Mouse (Mus musculus): Measurements from ENCODE around the gene Mrgpra2a. TPM values are rescaled to one million over a fixed set of nuclear protein-coding genes. Genes with fewer than 3 reads are reported as not detected.
"Not testable (repeated sequence)": the region's sequence is repeated elsewhere in the genome, so short reads cannot be mapped to it uniquely, and the experiment has no call there.

Mrgpra2a gene
- total RNA-seq (2021): not detected

DNA sequence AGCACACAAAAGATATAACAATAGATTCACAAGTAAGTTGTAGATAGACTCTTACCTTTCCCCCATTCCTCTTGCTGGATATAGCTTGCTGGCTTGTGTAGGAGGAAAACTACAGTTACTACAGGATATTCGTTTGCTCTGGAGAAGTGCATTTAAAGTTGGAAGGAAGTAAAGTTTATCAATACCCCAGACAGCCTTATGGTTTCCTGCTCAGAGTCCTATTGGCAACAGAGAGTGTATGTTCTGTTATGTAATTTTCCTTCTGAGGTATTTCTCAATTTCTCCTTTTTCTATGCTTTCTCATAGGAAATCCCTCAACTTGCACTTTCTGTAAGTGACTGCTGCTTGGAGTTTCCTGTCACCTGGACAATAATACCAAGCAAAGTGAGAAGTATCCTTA, at the start of gene Mrgpra2a:
Gene Mrgpra2a, minus strand, starts transcription at position 125 of the 400 bp plus-strand sequence.
- DNase-seq; intact Hi-C loops (cut with DNase I): not testable (repeated sequence)

DNA sequence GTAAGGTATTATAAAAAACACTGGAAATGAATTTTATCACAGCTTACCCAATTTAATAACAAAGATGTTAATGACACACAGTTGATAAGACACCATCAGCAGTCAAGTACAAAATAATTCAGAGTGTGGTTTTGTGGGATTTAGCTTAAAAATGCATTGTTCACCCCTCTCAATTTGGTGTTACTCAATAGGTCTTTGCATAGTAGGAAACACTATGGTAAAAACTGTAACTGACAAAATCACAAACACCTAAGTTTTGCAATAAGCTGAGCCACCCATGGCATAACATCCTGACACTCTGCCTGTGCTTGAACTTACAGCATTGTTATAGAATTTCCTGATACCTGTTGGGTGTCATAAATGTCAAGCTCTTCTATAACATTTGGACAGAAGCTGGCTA, 39.3 kb upstream of the Mrgpra2a start:
- DNase-seq; intact Hi-C loops (cut with DNase I): not testable (repeated sequence)

DNA sequence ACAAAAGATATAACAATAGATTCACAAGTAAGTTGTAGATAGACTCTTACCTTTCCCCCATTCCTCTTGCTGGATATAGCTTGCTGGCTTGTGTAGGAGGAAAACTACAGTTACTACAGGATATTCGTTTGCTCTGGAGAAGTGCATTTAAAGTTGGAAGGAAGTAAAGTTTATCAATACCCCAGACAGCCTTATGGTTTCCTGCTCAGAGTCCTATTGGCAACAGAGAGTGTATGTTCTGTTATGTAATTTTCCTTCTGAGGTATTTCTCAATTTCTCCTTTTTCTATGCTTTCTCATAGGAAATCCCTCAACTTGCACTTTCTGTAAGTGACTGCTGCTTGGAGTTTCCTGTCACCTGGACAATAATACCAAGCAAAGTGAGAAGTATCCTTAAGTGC, 37.5 kb upstream of the Mrgpra2a start:
- intact Hi-C loops (cut with DNase I): not testable (repeated sequence)

DNA sequence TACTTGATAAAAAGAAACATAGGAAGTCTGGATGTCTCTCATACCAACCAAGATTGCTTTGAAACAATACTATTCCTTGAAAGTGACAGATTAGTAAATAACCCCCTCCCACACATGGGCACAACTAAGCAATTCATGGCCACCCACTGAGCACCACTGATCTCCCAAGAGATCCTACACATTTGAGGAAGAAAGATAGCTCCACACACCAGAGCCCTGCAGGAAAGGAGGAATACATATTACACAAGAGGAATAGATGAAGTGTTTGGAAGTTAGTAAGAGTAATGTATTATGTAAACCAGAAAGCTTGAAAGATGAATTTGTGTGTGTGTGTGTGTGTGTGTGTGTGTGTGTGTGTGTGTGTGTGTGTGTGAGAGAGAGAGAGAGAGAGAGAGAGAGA, 31.2 kb upstream of the Mrgpra2a start:
- DNase-seq; intact Hi-C loops (cut with DNase I): not testable (repeated sequence)

More for the DNA sequence above, 37.5 kb upstream of the Mrgpra2a start:
- DNase-seq: not testable (repeated sequence)

DNA sequence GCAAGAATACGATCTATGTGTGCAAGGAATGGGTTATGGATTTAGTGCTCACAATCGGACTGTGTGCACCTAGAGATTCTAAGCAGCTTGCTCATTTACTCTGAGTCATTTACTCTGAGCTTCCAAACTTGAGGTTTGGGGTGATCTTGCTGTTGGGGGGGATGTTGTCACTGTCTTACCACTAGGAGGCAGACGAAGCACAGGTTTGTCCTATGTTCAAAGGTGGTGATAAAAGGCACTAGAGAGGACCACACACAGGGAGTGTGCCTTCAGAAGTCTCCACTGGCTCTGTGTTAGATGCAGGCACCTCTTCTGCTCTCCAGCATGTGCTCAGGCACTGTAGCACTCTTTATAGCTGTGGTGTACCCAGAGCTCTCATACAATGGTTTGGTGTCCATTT, 22.0 kb upstream of the Mrgpra2a start:
- intact Hi-C loops (cut with DNase I); DNase-seq: not testable (repeated sequence)

DNA sequence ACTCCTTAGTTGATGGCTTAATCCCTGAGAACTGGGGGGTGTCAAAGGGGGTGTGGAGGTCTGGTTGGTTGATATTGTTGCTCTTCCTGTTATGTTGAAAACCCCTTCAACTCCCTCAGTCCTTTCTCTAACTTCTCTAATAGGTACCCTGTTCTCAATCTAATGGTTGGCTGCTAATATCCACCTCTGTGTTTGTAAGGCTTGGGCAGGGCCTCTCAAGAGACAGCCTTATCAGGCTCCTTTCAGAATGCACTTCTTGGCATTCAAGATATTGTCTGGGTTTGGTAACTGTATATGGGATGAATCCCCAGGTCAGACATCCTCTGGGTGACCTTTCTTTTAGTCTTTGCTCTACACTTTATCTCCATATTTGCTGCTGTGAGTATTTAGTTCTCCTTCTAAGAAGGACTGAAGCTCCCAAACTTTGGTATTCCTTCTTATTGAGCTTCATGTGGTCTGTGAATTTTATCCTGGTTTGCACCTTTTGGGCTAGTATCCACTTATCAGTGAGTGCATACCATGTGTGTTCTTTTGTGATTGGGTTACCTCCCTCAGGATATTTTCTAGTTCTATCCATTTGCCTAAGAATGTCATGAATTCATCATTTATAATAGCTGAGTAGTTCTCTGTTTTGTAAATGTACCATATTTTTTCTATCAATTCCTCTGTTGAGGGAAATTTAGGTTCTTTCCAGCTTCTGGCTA, 13.5 kb upstream of the Mrgpra2a start:
- intact Hi-C loops (cut with DNase I); DNase-seq: not testable (repeated sequence)

DNA sequence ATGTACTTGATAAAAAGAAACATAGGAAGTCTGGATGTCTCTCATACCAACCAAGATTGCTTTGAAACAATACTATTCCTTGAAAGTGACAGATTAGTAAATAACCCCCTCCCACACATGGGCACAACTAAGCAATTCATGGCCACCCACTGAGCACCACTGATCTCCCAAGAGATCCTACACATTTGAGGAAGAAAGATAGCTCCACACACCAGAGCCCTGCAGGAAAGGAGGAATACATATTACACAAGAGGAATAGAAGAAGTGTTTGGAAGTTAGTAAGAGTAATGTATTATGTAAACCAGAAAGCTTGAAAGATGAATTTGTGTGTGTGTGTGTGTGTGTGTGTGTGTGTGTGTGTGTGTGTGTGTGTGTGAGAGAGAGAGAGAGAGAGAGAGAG, 6.2 kb downstream of the Mrgpra2a start:
- intact Hi-C loops (cut with DNase I); DNase-seq: not testable (repeated sequence)

DNA sequence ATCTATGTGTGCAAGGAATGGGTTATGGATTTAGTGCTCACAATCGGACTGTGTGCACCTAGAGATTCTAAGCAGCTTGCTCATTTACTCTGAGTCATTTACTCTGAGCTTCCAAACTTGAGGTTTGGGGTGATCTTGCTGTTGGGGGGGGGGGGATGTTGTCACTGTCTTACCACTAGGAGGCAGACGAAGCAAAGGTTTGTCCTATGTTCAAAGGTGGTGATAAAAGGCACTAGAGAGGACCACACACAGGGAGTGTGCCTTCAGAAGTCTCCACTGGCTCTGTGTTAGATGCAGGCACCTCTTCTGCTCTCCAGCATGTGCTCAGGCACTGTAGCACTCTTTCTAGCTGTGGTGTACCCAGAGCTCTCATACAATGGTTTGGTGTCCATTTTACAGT, 15.5 kb downstream of the Mrgpra2a start:
- intact Hi-C loops (cut with DNase I); DNase-seq: not testable (repeated sequence)

DNA sequence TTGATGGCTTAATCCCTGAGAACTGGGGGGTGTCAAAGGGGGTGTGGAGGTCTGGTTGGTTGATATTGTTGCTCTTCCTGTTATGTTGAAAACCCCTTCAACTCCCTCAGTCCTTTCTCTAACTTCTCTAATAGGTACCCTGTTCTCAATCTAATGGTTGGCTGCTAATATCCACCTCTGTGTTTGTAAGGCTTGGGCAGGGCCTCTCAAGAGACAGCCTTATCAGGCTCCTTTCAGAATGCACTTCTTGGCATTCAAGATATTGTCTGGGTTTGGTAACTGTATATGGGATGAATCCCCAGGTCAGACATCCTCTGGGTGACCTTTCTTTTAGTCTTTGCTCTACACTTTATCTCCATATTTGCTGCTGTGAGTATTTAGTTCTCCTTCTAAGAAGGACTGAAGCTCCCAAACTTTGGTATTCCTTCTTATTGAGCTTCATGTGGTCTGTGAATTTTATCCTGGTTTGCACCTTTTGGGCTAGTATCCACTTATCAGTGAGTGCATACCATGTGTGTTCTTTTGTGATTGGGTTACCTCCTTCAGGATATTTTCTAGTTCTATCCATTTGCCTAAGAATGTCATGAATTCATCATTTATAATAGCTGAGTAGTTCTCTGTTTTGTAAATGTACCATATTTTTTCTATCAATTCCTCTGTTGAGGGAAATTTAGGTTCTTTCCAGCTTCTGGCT, 24.0 kb downstream of the Mrgpra2a start:
- DNase-seq; intact Hi-C loops (cut with DNase I): not testable (repeated sequence)

DNA sequence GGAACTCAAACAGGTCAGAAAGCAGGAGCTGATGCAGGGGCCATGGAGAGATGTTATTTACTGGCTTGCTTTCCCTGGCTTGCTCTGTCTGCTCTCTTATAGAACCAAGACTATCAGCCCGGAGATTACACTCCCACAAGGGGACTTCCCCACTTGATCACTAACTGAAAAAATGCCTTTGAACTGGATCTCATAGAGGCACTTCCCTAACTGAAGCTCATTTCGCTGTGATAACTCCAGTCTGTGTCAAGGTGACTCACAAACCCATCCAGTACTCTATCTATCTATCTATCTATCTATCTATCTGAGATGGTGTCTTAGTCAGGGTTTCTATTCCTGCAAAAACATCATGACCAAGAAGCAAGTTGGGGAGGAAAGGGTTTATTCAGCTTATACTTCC, 41.3 kb downstream of the Mrgpra2a start:
- intact Hi-C loops (cut with DNase I): no loop called here
- DNase-seq: no peak

DNA sequence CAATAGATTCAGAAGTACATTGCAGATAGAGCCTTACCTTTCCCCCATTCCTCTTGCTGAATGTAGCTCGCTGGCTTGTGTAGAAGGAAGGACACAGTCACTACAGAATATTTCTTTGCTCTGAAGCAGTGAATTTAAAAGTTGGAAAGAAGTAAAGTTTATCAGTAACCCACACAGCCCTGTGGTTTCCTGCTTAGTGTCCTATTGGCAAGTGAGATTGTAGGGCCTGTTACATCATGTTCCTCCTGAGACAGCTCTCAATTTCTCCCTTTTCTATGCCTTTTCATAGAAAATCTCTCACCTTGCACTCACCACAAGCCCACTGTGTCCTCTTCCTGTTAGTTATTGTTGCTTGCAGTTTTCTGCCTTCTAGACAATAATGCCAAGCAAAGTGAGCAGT, 42.4 kb downstream of the Mrgpra2a start:
- DNase-seq: no peak
- intact Hi-C loops (cut with DNase I): no loop called here

DNA sequence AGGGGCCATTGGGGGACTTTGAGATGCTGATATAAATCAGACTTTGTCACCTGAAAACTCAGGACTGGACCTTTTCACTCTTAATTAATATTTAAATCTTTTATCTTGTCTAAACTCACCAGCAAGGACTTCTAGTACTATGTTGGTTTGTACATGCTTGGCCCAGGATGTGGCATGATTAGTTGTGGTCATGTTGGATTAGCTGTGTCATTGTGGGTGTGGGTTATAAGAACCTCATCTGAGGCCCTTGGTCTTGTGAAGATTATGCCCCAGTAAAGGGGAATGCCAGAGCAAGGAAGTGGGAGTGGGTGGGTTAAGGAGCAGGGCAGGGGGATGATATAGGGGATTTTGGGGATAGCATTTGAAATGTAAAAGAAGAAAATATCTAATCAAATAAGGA, 50.8 kb downstream of the Mrgpra2a start:
- no peak for DNase-seq
- intact Hi-C loops (cut with DNase I): no loop called here

Other genes starting within 250 kb of the Mrgpra2a start
- gene Mrgpra6, start 247.2 kb downstream of the Mrgpra2a start, total RNA-seq (2021): not detected
- gene Mrgpra9, start 199.3 kb downstream of the Mrgpra2a start, total RNA-seq (2021): not detected
- not detected for gene Mrgpra1, start 97.9 kb downstream of the Mrgpra2a start, total RNA-seq (2021)
- not detected for gene Mrgpra2b, start 76.7 kb upstream of the Mrgpra2a start, total RNA-seq (2021)
- gene Mrgpra3, start 149.2 kb upstream of the Mrgpra2a start, total RNA-seq (2021): not detected